Mouse (Mus musculus): ENCODE data around the gene Amot.

Gene Amot

GRCm38 (mm10) chrX:145497486-145497885 is 7.5 kb downstream of the Amot start:
- H3K27me3 ChIP-seq (ENCODE audit: control insufficient read depth, insufficient read depth, low read length, poor library complexity, severe bottlenecking) = no peaks in the 10 kb centered on the region

GRCm38 (mm10) chrX:145495381-145495780 is 9.6 kb downstream of the Amot start:
- Histone ChIP-seq H3K27me3 (ENCODE audit: control insufficient read depth, insufficient read depth, low read length, poor library complexity, severe bottlenecking) (no peaks in the 10 kb centered on the region), H3K36me3 (ENCODE audit: control insufficient read depth, insufficient read depth, low read length, poor library complexity, severe bottlenecking) (no peaks in the 10 kb centered on the region)
- DNase-seq (ENCODE audit: low read depth, low spot score) = no peak

More at GRCm38 (mm10) chrX:145497486-145497885, 7.5 kb downstream of the Amot start:
- H3K36me3 ChIP-seq (ENCODE audit: control insufficient read depth, insufficient read depth, low read length, poor library complexity, severe bottlenecking) = no peaks in the 10 kb centered on the region
- DNase-seq (ENCODE audit: low read depth, low spot score) = no peak

GRCm38 (mm10) chrX:145490821-145491220 is 14.2 kb downstream of the Amot start:
- DNase-seq (ENCODE audit: low read depth, low spot score) = no peak
- Histone ChIP-seq H3K36me3 (ENCODE audit: control insufficient read depth, insufficient read depth, low read length, poor library complexity, severe bottlenecking) (no peaks in the 10 kb centered on the region), H3K27me3 (ENCODE audit: control insufficient read depth, insufficient read depth, low read length, poor library complexity, severe bottlenecking) (no peaks in the 10 kb centered on the region)

GRCm38 (mm10) chrX:145490417-145490816 is 14.6 kb downstream of the Amot start:
- DNase-seq (ENCODE audit: low read depth, low spot score) = no peak
- no peaks in the 10 kb centered on the region for H3K27me3 ChIP-seq (ENCODE audit: control insufficient read depth, insufficient read depth, low read length, poor library complexity, severe bottlenecking)
- H3K36me3 ChIP-seq (ENCODE audit: control insufficient read depth, insufficient read depth, low read length, poor library complexity, severe bottlenecking) = no peaks in the 10 kb centered on the region

GRCm38 (mm10) chrX:145489950-145490349 is 15.0 kb downstream of the Amot start:
- Histone ChIP-seq H3K27me3 (ENCODE audit: control insufficient read depth, insufficient read depth, low read length, poor library complexity, severe bottlenecking) (no peaks in the 10 kb centered on the region), H3K36me3 (ENCODE audit: control insufficient read depth, insufficient read depth, low read length, poor library complexity, severe bottlenecking) (no peaks in the 10 kb centered on the region)
- DNase-seq (ENCODE audit: low read depth, low spot score) = no peak

- no peaks in the 10 kb centered on the region for H3K36me3 ChIP-seq (ENCODE audit: control insufficient read depth, insufficient read depth, low read length, poor library complexity, severe bottlenecking)
- DNase-seq (ENCODE audit: low read depth, low spot score) = no peak
- no peaks in the 10 kb centered on the region for H3K27me3 ChIP-seq (ENCODE audit: control insufficient read depth, insufficient read depth, low read length, poor library complexity, severe bottlenecking)
These were observed 19.5 kb downstream of the Amot start for GRCm38 (mm10) chrX:145485495-145485894.

GRCm38 (mm10) chrX:145483486-145484055 is 21.4 kb downstream of the Amot start:
- DNase-seq (ENCODE audit: low read depth, low spot score) = no peak
- no peaks in the 10 kb centered on the region for H3K27me3 ChIP-seq (ENCODE audit: control insufficient read depth, insufficient read depth, low read length, poor library complexity, severe bottlenecking)
- no peaks in the 10 kb centered on the region for H3K36me3 ChIP-seq (ENCODE audit: control insufficient read depth, insufficient read depth, low read length, poor library complexity, severe bottlenecking)

GRCm38 (mm10) chrX:145482383-145482782 is 22.6 kb downstream of the Amot start:
- Histone ChIP-seq H3K36me3 (ENCODE audit: control insufficient read depth, insufficient read depth, low read length, poor library complexity, severe bottlenecking) (no peaks in the 10 kb centered on the region), H3K27me3 (ENCODE audit: control insufficient read depth, insufficient read depth, low read length, poor library complexity, severe bottlenecking) (no peaks in the 10 kb centered on the region)
- no peak for DNase-seq (ENCODE audit: low read depth, low spot score)

GRCm38 (mm10) chrX:145479942-145480341 is 25.0 kb downstream of the Amot start:
- DNase-seq (ENCODE audit: low read depth, low spot score) = no peak

GRCm38 (mm10) chrX:145477725-145478194 is 27.2 kb downstream of the Amot start:
- no peak for DNase-seq (ENCODE audit: low read depth, low spot score)
- H3K36me3 ChIP-seq (ENCODE audit: control insufficient read depth, insufficient read depth, low read length, poor library complexity, severe bottlenecking) = no peaks in the 10 kb centered on the region
- H3K27me3 ChIP-seq (ENCODE audit: control insufficient read depth, insufficient read depth, low read length, poor library complexity, severe bottlenecking) = no peaks in the 10 kb centered on the region

More at GRCm38 (mm10) chrX:145479942-145480341, 25.0 kb downstream of the Amot start:
- H3K36me3 ChIP-seq (ENCODE audit: control insufficient read depth, insufficient read depth, low read length, poor library complexity, severe bottlenecking) = no peaks in the 10 kb centered on the region
- H3K27me3 ChIP-seq (ENCODE audit: control insufficient read depth, insufficient read depth, low read length, poor library complexity, severe bottlenecking) = no peaks in the 10 kb centered on the region

- DNase-seq (ENCODE audit: low read depth, low spot score) = no peak
- Histone ChIP-seq H3K36me3 (ENCODE audit: control insufficient read depth, insufficient read depth, low read length, poor library complexity, severe bottlenecking) (no peaks in the 10 kb centered on the region), H3K27me3 (ENCODE audit: control insufficient read depth, insufficient read depth, low read length, poor library complexity, severe bottlenecking) (no peaks in the 10 kb centered on the region)
These were observed 27.8 kb downstream of the Amot start for GRCm38 (mm10) chrX:145477003-145477724.

- no peak for DNase-seq (ENCODE audit: low read depth, low spot score)
- Histone ChIP-seq H3K27me3 (ENCODE audit: control insufficient read depth, insufficient read depth, low read length, poor library complexity, severe bottlenecking) (no peaks in the 10 kb centered on the region), H3K36me3 (ENCODE audit: control insufficient read depth, insufficient read depth, low read length, poor library complexity, severe bottlenecking) (no peaks in the 10 kb centered on the region)
These were observed 36.7 kb downstream of the Amot start for GRCm38 (mm10) chrX:145468264-145468663.

GRCm38 (mm10) chrX:145463524-145463923 is 41.5 kb downstream of the Amot start:
- no peak for DNase-seq (ENCODE audit: low read depth, low spot score)
- Histone ChIP-seq H3K36me3 (ENCODE audit: control insufficient read depth, insufficient read depth, low read length, poor library complexity, severe bottlenecking) (no peaks in the 10 kb centered on the region), H3K27me3 (ENCODE audit: control insufficient read depth, insufficient read depth, low read length, poor library complexity, severe bottlenecking) (no peaks in the 10 kb centered on the region)

- H3K36me3 ChIP-seq (ENCODE audit: control insufficient read depth, insufficient read depth, low read length, poor library complexity, severe bottlenecking) = no peaks in the 10 kb centered on the region
- no peak for DNase-seq (ENCODE audit: low read depth, low spot score)
- H3K27me3 ChIP-seq (ENCODE audit: control insufficient read depth, insufficient read depth, low read length, poor library complexity, severe bottlenecking) = no peaks in the 10 kb centered on the region
These were observed 43.6 kb downstream of the Amot start for GRCm38 (mm10) chrX:145461339-145461738.

- DNase-seq (ENCODE audit: low read depth, low spot score) = no peak
- H3K36me3 ChIP-seq (ENCODE audit: control insufficient read depth, insufficient read depth, low read length, poor library complexity, severe bottlenecking) = no peaks in the 10 kb centered on the region
These were observed 48.7 kb downstream of the Amot start for GRCm38 (mm10) chrX:145456251-145456650.

More at GRCm38 (mm10) chrX:145456251-145456650, 48.7 kb downstream of the Amot start:
- no peaks in the 10 kb centered on the region for H3K27me3 ChIP-seq (ENCODE audit: control insufficient read depth, insufficient read depth, low read length, poor library complexity, severe bottlenecking)

Data from splenic B cell, adult 2 months (primary cell).